Mouse (Mus musculus) olfactory bulb, adult 2 months (tissue): Measurements from ENCODE around the gene Eef2.
"Not testable (repeated sequence)": the region's sequence is repeated elsewhere in the genome, so short reads cannot be mapped to it uniquely, and the experiment has no call there.

Source experiments
- CTCF ChIP-seq: fragments of 200-500 bp; IDR thresholded peaks from 2 replicates; pipeline ENCODE4 v1.5.1; 2012; ENCODE audit warnings: low read depth, mild to moderate bottlenecking, low read length, moderate library complexity; ENCODE audit not compliant: insufficient read depth
- POLR2A ChIP-seq: fragments of 200-500 bp; IDR thresholded peaks from 2 replicates; pipeline ENCODE4 v1.6.1; 2012; ENCODE audit warnings: mild to moderate bottlenecking, low read depth, low read length, moderate library complexity; ENCODE audit not compliant: insufficient read depth

- TF ChIP-seq CTCF, POLR2A: not testable (repeated sequence)
These were observed 47.3 kb downstream of the Eef2 start for GRCm38 (mm10) chr10:81223731-81224130.
